Mouse (Mus musculus) forebrain, embryonic 14.5 days (tissue): ENCODE results near the gene Alms1. TPM values are rescaled to one million over a fixed set of nuclear protein-coding genes. Genes with fewer than 3 reads are reported as not detected.
"Not testable (repeated sequence)": the region's sequence is repeated elsewhere in the genome, so short reads cannot be mapped to it uniquely, and the experiment has no call there.

Experiments used
- ATAC-seq: fragments of 200-750 bp; cut with Nextera tagmentation; 2 replicates; pipeline ENCODE4 v1.8.0; 2017; ENCODE audit warnings: mild to moderate bottlenecking, moderate library complexity
- DNase-seq: peaks from one replicate; pipeline ENCODE4 v3.0.0-alpha.2; 2015; ENCODE audit warnings: low spot score
- H3K27ac ChIP-seq: fragments of 300-500 bp; sonication (generic); 2 replicates; pipeline ENCODE4 v1.5.1; 2014; ENCODE audit warnings: low read depth, mild to moderate bottlenecking, control low read depth, low read length, moderate library complexity
- H3K27me3 ChIP-seq: fragments of 300-500 bp; sonication (generic); replicated peaks from 2 replicates; pipeline ENCODE4 v1.6.1; 2014; ENCODE audit warnings: low read length, control low read depth, mixed read lengths; ENCODE audit not compliant: control insufficient read depth, insufficient read depth
- H3K36me3 ChIP-seq: fragments of 300-500 bp; sonication (generic); 2 replicates; pipeline ENCODE4 v1.6.1; 2014; ENCODE audit warnings: low read length, control low read depth; ENCODE audit not compliant: control insufficient read depth, insufficient read depth
- H3K4me1 ChIP-seq: fragments of 300-500 bp; sonication (generic); 2 replicates; pipeline ENCODE4 v1.6.1; 2014; ENCODE audit warnings: antibody characterized with exemption, low read length, control low read depth; ENCODE audit not compliant: control insufficient read depth, insufficient read depth
- H3K4me2 ChIP-seq: fragments of 300-500 bp; sonication (generic); 2 replicates; pipeline ENCODE4 v1.6.1; 2014; ENCODE audit warnings: mild to moderate bottlenecking, control low read depth, low read length
- H3K4me3 ChIP-seq: fragments of 300-500 bp; sonication (generic); 2 replicates; pipeline ENCODE4 v1.5.1; 2014; ENCODE audit warnings: low read depth, low read length, control low read depth
- H3K9ac ChIP-seq: fragments of 300-500 bp; sonication (generic); 2 replicates; pipeline ENCODE4 v1.6.1; 2014; ENCODE audit warnings: mild to moderate bottlenecking, low read length, control low read depth, moderate library complexity
- H3K9me3 ChIP-seq: fragments of 300-500 bp; sonication (generic); replicated peaks from 2 replicates; pipeline ENCODE4 v1.6.1; 2016; ENCODE audit warnings: low read length, control low read depth, mixed read lengths; ENCODE audit not compliant: control insufficient read depth
- WGBS: fragments of 180-500 bp; shearing (Covaris S2); extraction: QIAGEN DNeasy Blood & Tissue Kit; methylation state at CpG from one replicate; pipeline ENCODE4 v1.1.7; 2014; 5-methylcytosine and 5-hydroxymethylcytosine counted together
- microRNA-seq: library from miRNA; unstranded; fragments of <30 nt; microRNA quantifications from one replicate; pipeline ENCODE4, GENCODE M21; 2016
- polyA plus RNA-seq: library from polyadenylated mRNA; unstranded; fragments of >200 nt; fragmentation: Nextera tagmentation; extraction: Ambion mirVana; gene quantifications from 2 replicates; pipeline ENCODE4 v1.2.1, GENCODE M21; 2014

Alms1 gene
- polyA plus RNA-seq, 1 experiment from 2014 or later, result 3.8 TPM

GRCm38 (mm10) chr6:85633165-85633564, 45.8 kb downstream of the Alms1 start:
- no peak overlapping the region for H3K27ac ChIP-seq
- H3K9ac ChIP-seq, result no peak overlapping the region
- ATAC-seq (no peak), DNase-seq (peak; percentile 29)
- WGBS, result 9% methylated on average over 8 of the region's 8 CpGs
- no peak overlapping the region for H3K4me2 ChIP-seq
- no peak overlapping the region for H3K4me3 ChIP-seq
- H3K27me3 ChIP-seq, result no peaks in the 10 kb centered on the region
- peaks cover 24% of the 10 kb centered on the region for H3K36me3 ChIP-seq
- no peaks in the 10 kb centered on the region for H3K4me1 ChIP-seq
- H3K9me3 ChIP-seq, result no peaks in the 10 kb centered on the region

DNA sequence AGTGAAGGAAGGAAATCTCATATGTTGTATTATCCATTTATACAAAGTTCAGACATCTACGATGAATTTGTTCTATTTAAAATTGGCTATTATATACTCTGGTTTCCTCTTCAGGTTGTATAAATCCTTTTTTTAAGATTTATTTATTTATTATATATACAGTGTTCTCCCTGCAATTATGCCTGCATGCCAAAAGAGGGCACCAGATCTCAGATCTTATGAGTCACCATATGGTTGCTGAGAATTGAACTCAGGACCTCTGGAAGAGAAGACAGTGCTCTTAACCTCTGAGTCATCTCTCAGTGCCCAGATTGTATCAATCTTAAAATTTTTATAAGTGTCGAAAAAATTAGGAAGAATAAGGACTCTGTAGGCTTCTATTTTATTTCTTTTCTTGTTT, 65.9 kb downstream of the Alms1 start:
- Histone ChIP-seq H3K4me3 (no peak overlapping the region), H3K4me1 (no peaks in the 10 kb centered on the region), H3K9ac (no peak overlapping the region), H3K9me3 (no peaks in the 10 kb centered on the region), H3K4me2 (no peak overlapping the region), H3K27ac (no peak overlapping the region), H3K36me3 (peaks cover 19% of the 10 kb centered on the region; the same call in 1 of the 2 replicates), H3K27me3 (no peaks in the 10 kb centered on the region)
- no peak for ATAC-seq
- DNase-seq, result peak; percentile 6
- WGBS, result 96% methylated on average over 2 of the region's 2 CpGs

GRCm38 (mm10) chr6:85701943-85702342, 114.6 kb downstream of the Alms1 start:
- H3K9me3 ChIP-seq, H3K4me3 ChIP-seq, H3K4me2 ChIP-seq, H3K4me1 ChIP-seq, ATAC-seq, H3K36me3 ChIP-seq, H3K9ac ChIP-seq, H3K27me3 ChIP-seq, DNase-seq, H3K27ac ChIP-seq: not testable (repeated sequence)
- 94% methylated on average over 2 of the region's 4 CpGs for WGBS

- ATAC-seq, H3K9me3 ChIP-seq, H3K4me2 ChIP-seq, H3K36me3 ChIP-seq, H3K4me1 ChIP-seq, H3K27me3 ChIP-seq, DNase-seq, H3K9ac ChIP-seq, H3K4me3 ChIP-seq, H3K27ac ChIP-seq: not testable (repeated sequence)
- 92% methylated on average over 5 of the region's 5 CpGs for WGBS
These were observed 121.9 kb downstream of the Alms1 start for GRCm38 (mm10) chr6:85709206-85709605.

DNA sequence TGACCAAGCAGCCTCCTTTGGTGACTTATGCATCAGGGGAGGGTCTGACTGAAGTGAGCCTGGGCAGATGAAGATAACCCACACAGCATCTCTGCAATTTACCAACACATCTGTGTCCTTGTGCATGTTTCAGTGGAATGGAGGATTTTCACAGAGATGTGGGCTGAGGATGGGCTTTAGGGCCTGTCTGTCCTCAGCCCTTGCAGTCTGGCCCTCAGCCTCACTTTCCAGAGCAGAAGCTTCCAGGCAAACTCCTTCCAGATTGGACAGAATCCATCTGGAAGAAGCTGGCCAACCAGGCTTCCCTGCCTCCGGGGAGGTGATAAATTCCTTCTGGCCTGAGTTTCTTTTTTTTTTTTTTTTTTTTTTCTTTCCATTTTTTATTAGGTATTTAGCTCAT, 122.3 kb downstream of the Alms1 start:
- not testable (repeated sequence) for H3K36me3 ChIP-seq, H3K4me1 ChIP-seq, H3K4me2 ChIP-seq, ATAC-seq, H3K27ac ChIP-seq, H3K27me3 ChIP-seq, DNase-seq, H3K9ac ChIP-seq, H3K9me3 ChIP-seq, H3K4me3 ChIP-seq
- WGBS, result 71% methylated on average over 1 of the region's 1 CpGs

DNA sequence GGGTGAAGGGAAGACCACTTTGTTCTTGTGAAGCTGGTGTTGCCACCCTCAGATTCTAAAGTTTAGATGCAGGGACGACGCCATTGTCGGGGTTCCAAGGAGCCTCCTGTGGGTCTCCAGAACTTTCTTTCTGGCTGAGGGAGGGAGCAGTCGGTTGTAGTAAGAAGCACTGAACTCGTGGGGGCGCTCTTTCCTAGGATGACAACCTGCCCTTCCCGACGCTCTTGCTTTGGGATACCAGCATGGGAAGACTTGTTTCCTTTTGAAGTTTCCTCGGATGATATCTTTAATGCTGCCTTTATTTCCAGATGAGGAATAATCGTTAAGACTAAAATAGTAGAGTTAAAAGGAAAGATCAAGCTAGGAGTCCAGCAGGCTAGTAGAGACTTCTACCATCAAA, 125.8 kb downstream of the Alms1 start, which contains the start of gene Nat8f7:
TSS of gene Nat8f7 (minus strand) at position 101 of the 400 bp plus-strand sequence.
- not testable (repeated sequence) for H3K9me3 ChIP-seq, H3K27me3 ChIP-seq, H3K4me1 ChIP-seq, H3K4me3 ChIP-seq, DNase-seq, H3K27ac ChIP-seq, H3K4me2 ChIP-seq, H3K36me3 ChIP-seq, H3K9ac ChIP-seq, ATAC-seq
- 82% methylated on average over 10 of the region's 10 CpGs for WGBS

Small RNA genes within 50 kb of the gene (microRNA-seq; reads per million reads assigned to microRNA genes)
- gene Gm27317, result not detected

Other genes with a start within 250 kb of the Alms1 start
- 9.2 and 12.7 TPM in 2 replicates for gene Rab11fip5, start 212.9 kb upstream of the Alms1 start, polyA plus RNA-seq
- not detected in 2 replicates for gene Noto, start 163.6 kb upstream of the Alms1 start, polyA plus RNA-seq
- gene Smyd5, start 155.5 kb upstream of the Alms1 start, polyA plus RNA-seq, result 37.2 and 41.3 TPM in 2 replicates
- 727 and 759 TPM in 2 replicates for gene Cct7, start 136.0 kb upstream of the Alms1 start, polyA plus RNA-seq
- 22.4 and 25.2 TPM in 2 replicates for gene Pradc1, start 135.6 kb upstream of the Alms1 start, polyA plus RNA-seq
- 4.7 and 5.4 TPM in 2 replicates for gene Fbxo41, start 84.5 kb upstream of the Alms1 start, polyA plus RNA-seq
- gene Egr4, start 73.9 kb upstream of the Alms1 start, polyA plus RNA-seq, result not detected in 2 replicates
- not detected in 2 replicates for gene Nat8f7, start 125.7 kb downstream of the Alms1 start, polyA plus RNA-seq
- gene Nat8f3, start 178.2 kb downstream of the Alms1 start, polyA plus RNA-seq, result not detected in 2 replicates
- not detected in 2 replicates for gene Nat8f6, start 233.4 kb downstream of the Alms1 start, polyA plus RNA-seq
- gene Nat8f5, start 233.4 kb downstream of the Alms1 start, polyA plus RNA-seq, result not detected in 2 replicates
- gene Nat8, start 244.6 kb downstream of the Alms1 start, polyA plus RNA-seq, result 0.20 TPM in 1 of 2 replicates, not detected in the other